Mouse (Mus musculus): ENCODE measurements at regions not wholly inside any gene's neighbourhood (a gene's known extent, or its start where the extent isn't known, plus 50 kb on each side); places are given as distances from the start of the nearest gene placed in this dataset.

GRCm38 (mm10) chr13:82360711-82361110 is 577.8 kb downstream of the Cetn3 start:
- Histone ChIP-seq H3K4me1 (ENCODE audit: control insufficient read depth, insufficient read depth, low read length) (no peaks in the 10 kb centered on the region), H3K4me3 (ENCODE audit: insufficient read depth, low read depth, low read length) (no peak overlapping the region), H3K27ac (ENCODE audit: insufficient read depth, low read depth, low read length) (no peak overlapping the region), H3K27me3 (replicated peaks; ENCODE audit: control insufficient read depth, insufficient read depth, low read length) (no peaks in the 10 kb centered on the region), H3K36me3 (ENCODE audit: control insufficient read depth, insufficient read depth, low read length) (no peaks in the 10 kb centered on the region)
- 26% methylated on average over 1 of the region's 1 CpGs for WGBS
- DNase-seq = no peak
- TF ChIP-seq CTCF (conservative IDR thresholded peaks at IDR 0.05; ENCODE audit: insufficient read depth, insufficient read length, low read depth, low read length) (no peak), POLR2A (IDR thresholded peaks at IDR 0.05; ENCODE audit: low read depth, low read length) (no peak)

- 79% methylated on average over 4 of the region's 4 CpGs for WGBS
- no peaks in the 10 kb centered on the region for H3K4me1 ChIP-seq (ENCODE audit: control insufficient read depth, insufficient read depth, low read length)
- DNase-seq = no peak
- H3K4me3 ChIP-seq (ENCODE audit: insufficient read depth, low read depth, low read length) = no peak overlapping the region
- H3K36me3 ChIP-seq (ENCODE audit: control insufficient read depth, insufficient read depth, low read length) = no peaks in the 10 kb centered on the region
- TF ChIP-seq POLR2A (IDR thresholded peaks at IDR 0.05; ENCODE audit: low read depth, low read length) = no peak
- no peak for TF ChIP-seq CTCF (conservative IDR thresholded peaks at IDR 0.05; ENCODE audit: insufficient read depth, insufficient read length, low read depth, low read length)
- no peaks in the 10 kb centered on the region for H3K27me3 ChIP-seq (replicated peaks; ENCODE audit: control insufficient read depth, insufficient read depth, low read length)
- no peak overlapping the region for H3K27ac ChIP-seq (ENCODE audit: insufficient read depth, low read depth, low read length)
Observed at GRCm38 (mm10) chr13:82361379-82361778, 578.5 kb downstream of the Cetn3 start.

- H3K27ac ChIP-seq (ENCODE audit: insufficient read depth, low read depth, low read length) = no peak overlapping the region
- TF ChIP-seq POLR2A (IDR thresholded peaks at IDR 0.05; ENCODE audit: low read depth, low read length) = no peak
- no peak for TF ChIP-seq CTCF (conservative IDR thresholded peaks at IDR 0.05; ENCODE audit: insufficient read depth, insufficient read length, low read depth, low read length)
Observed at GRCm38 (mm10) chr13:82366768-82367167, 583.9 kb downstream of the Cetn3 start.

GRCm38 (mm10) chr13:82371579-82371978 is 588.7 kb downstream of the Cetn3 start:
- no peak for DNase-seq
- Histone ChIP-seq H3K27me3 (replicated peaks; ENCODE audit: control insufficient read depth, insufficient read depth, low read length) (no peaks in the 10 kb centered on the region), H3K4me3 (ENCODE audit: insufficient read depth, low read depth, low read length) (no peak overlapping the region), H3K4me1 (ENCODE audit: control insufficient read depth, insufficient read depth, low read length) (no peaks in the 10 kb centered on the region), H3K36me3 (ENCODE audit: control insufficient read depth, insufficient read depth, low read length) (no peaks in the 10 kb centered on the region), H3K27ac (ENCODE audit: insufficient read depth, low read depth, low read length) (no peak overlapping the region)
- TF ChIP-seq CTCF (conservative IDR thresholded peaks at IDR 0.05; ENCODE audit: insufficient read depth, insufficient read length, low read depth, low read length) (no peak), POLR2A (IDR thresholded peaks at IDR 0.05; ENCODE audit: low read depth, low read length) (no peak)
- WGBS = 94% methylated on average over 2 of the region's 2 CpGs

More at GRCm38 (mm10) chr13:82366768-82367167, 583.9 kb downstream of the Cetn3 start:
- no peak for DNase-seq
- Histone ChIP-seq H3K27me3 (replicated peaks; ENCODE audit: control insufficient read depth, insufficient read depth, low read length) (no peaks in the 10 kb centered on the region), H3K36me3 (ENCODE audit: control insufficient read depth, insufficient read depth, low read length) (no peaks in the 10 kb centered on the region), H3K4me1 (ENCODE audit: control insufficient read depth, insufficient read depth, low read length) (no peaks in the 10 kb centered on the region), H3K4me3 (ENCODE audit: insufficient read depth, low read depth, low read length) (no peak overlapping the region)

- Histone ChIP-seq H3K4me1 (ENCODE audit: control insufficient read depth, insufficient read depth, low read length) (no peaks in the 10 kb centered on the region), H3K4me3 (ENCODE audit: insufficient read depth, low read depth, low read length) (no peak overlapping the region), H3K27ac (ENCODE audit: insufficient read depth, low read depth, low read length) (no peak overlapping the region), H3K36me3 (ENCODE audit: control insufficient read depth, insufficient read depth, low read length) (no peaks in the 10 kb centered on the region), H3K27me3 (replicated peaks; ENCODE audit: control insufficient read depth, insufficient read depth, low read length) (no peaks in the 10 kb centered on the region)
- DNase-seq = no peak
- no peak for TF ChIP-seq POLR2A (IDR thresholded peaks at IDR 0.05; ENCODE audit: low read depth, low read length)
- no peak for TF ChIP-seq CTCF (conservative IDR thresholded peaks at IDR 0.05; ENCODE audit: insufficient read depth, insufficient read length, low read depth, low read length)
- WGBS = 91% methylated on average over 4 of the region's 4 CpGs
Observed at GRCm38 (mm10) chr13:82372612-82373011, 589.7 kb downstream of the Cetn3 start.

- H3K27me3 ChIP-seq (replicated peaks; ENCODE audit: control insufficient read depth, insufficient read depth, low read length) = no peaks in the 10 kb centered on the region
- no peak overlapping the region for H3K4me3 ChIP-seq (ENCODE audit: insufficient read depth, low read depth, low read length)
- H3K27ac ChIP-seq (ENCODE audit: insufficient read depth, low read depth, low read length) = no peak overlapping the region
- TF ChIP-seq POLR2A (IDR thresholded peaks at IDR 0.05; ENCODE audit: low read depth, low read length) (no peak), CTCF (conservative IDR thresholded peaks at IDR 0.05; ENCODE audit: insufficient read depth, insufficient read length, low read depth, low read length) (no peak)
- DNase-seq = no peak
- no peaks in the 10 kb centered on the region for H3K4me1 ChIP-seq (ENCODE audit: control insufficient read depth, insufficient read depth, low read length)
- no peaks in the 10 kb centered on the region for H3K36me3 ChIP-seq (ENCODE audit: control insufficient read depth, insufficient read depth, low read length)
Observed at GRCm38 (mm10) chr13:82392908-82393307, 610.0 kb downstream of the Cetn3 start.

DNA sequence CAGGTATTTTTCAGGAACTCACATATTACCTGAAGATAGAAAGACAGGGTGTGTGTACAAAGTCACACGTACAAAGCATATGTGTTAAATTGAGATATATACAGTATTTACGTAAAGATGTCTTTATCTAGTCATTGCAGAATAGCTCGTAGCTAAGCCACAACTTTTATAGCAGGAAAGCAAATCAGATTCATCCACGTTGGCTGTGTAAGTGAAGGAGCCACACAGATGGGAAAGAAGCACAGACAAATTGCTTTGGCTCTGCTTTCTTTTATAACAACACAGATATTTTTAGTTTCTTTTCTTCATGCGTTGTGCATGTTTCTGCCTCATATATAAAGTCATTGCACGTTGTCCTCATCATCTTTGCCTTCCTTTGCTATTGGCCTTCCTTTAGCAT is 610.6 kb downstream of the Cetn3 start:
- TF ChIP-seq CTCF (conservative IDR thresholded peaks at IDR 0.05; ENCODE audit: insufficient read depth, insufficient read length, low read depth, low read length) (no peak), POLR2A (IDR thresholded peaks at IDR 0.05; ENCODE audit: low read depth, low read length) (no peak)
- DNase-seq = no peak
- WGBS = 83% methylated on average over 6 of the region's 6 CpGs

DNA sequence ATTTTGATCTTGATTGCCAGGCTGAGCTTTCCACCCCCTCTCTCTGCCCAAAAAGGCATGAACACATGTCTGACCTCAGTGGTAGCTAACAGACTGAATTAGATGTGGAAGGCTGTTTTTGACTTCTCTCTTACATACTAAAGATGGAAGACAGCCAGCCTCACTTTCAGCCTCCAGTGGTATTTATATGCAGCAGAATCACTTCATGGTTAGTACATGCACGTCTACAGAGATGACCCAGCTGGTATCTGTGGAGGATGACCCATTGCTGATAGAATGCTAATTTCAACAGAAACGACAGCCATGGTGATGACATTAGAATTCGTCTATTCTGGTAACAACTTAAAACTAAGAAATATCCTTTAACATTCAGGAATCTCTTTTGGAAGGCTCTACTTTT is 630.8 kb downstream of the Cetn3 start:
- no peaks in the 10 kb centered on the region for H3K27me3 ChIP-seq (replicated peaks; ENCODE audit: control insufficient read depth, insufficient read depth, low read length)
- H3K27ac ChIP-seq (ENCODE audit: insufficient read depth, low read depth, low read length) = no peak overlapping the region
- TF ChIP-seq POLR2A (IDR thresholded peaks at IDR 0.05; ENCODE audit: low read depth, low read length) (no peak), CTCF (conservative IDR thresholded peaks at IDR 0.05; ENCODE audit: insufficient read depth, insufficient read length, low read depth, low read length) (no peak)
- no peaks in the 10 kb centered on the region for H3K36me3 ChIP-seq (ENCODE audit: control insufficient read depth, insufficient read depth, low read length)
- DNase-seq = no peak
- H3K4me3 ChIP-seq (ENCODE audit: insufficient read depth, low read depth, low read length) = no peak overlapping the region
- H3K4me1 ChIP-seq (ENCODE audit: control insufficient read depth, insufficient read depth, low read length) = no peaks in the 10 kb centered on the region
- WGBS = 75% methylated on average over 3 of the region's 3 CpGs

More for the DNA sequence above, 610.6 kb downstream of the Cetn3 start:
- H3K4me3 ChIP-seq (ENCODE audit: insufficient read depth, low read depth, low read length) = no peak overlapping the region
- no peak overlapping the region for H3K27ac ChIP-seq (ENCODE audit: insufficient read depth, low read depth, low read length)
- no peaks in the 10 kb centered on the region for H3K36me3 ChIP-seq (ENCODE audit: control insufficient read depth, insufficient read depth, low read length)
- H3K27me3 ChIP-seq (replicated peaks; ENCODE audit: control insufficient read depth, insufficient read depth, low read length) = no peaks in the 10 kb centered on the region
- no peaks in the 10 kb centered on the region for H3K4me1 ChIP-seq (ENCODE audit: control insufficient read depth, insufficient read depth, low read length)
